Mouse (Mus musculus): ENCODE measurements around the gene Dtx2. TPM values are rescaled to one million over a fixed set of nuclear protein-coding genes. Genes with fewer than 3 reads are reported as not detected.

Dtx2 gene
- total RNA-seq, 2 experiments from 2014 or later: 7.7 to 8.4 TPM

DNA sequence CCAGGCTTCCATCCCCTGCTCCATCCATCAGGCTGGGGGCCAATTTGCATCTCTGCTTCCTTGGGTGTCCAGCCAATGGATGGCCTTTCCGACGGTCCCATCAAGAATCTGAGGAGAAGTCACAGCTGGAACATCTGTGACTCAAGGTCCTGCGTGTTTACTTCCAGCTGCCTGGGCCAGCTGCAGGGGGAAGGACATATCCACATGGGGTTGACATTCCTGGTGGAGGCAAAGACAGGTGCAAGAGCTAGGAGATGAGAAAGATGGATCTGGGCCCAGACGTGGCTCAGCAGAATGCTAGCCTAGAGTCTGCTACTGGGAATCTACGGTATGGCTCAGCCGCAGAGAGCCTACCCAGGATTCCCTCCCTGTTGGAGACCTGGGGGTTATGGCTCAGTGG, 24.4 kb upstream of the Dtx2 start:
- intact Hi-C loops (cut with DNase I): no loop called here
- no peak for DNase-seq (ENCODE audit: low spot score in 2 of 2)

DNA sequence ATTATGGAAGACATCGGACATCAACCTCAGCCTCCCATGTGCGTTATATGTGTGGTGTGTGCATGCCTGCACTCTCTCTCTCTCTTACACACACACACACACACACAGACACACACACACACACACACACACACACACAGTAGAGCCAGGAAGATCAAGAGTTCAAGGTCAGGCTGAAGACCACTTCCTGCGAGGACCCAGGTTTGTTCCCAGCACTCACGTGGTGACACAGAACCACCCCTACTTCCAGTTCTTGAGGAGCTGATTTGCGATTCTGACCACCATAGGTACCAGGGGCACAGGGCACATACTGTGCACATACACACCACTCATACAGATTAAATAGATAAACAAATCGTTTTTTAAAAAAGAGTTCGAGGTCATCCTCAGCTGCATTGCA, 22.7 kb upstream of the Dtx2 start:
- no peak for DNase-seq (ENCODE audit: low spot score in 2 of 2)
- intact Hi-C loops (cut with DNase I): no loop called here

DNA sequence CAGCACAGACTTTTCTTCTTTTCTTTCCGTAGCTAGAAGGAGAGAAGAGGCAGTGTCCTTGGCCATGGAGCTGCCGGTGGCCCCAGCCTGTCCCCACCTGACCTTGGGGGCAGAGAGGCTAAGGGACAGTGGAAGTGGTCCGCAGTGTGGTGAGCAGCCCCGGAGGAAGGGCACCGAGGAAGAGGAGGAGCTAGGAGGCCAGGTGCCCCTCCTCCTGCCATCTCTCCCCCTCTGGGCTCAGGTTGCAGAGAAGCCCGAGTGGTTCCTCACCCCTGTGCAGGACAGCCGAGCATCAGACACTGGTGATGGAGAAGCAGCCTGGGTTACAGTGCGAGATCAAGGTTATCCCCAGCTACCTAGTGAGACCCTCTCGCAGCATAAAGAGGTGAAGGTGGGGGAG, 20.2 kb upstream of the Dtx2 start, which contains the start of gene Ssc4d:
TSS of gene Ssc4d (minus strand) at position 167 of the 400 bp plus-strand sequence.
- intact Hi-C loops (cut with DNase I): no loop called here

DNA sequence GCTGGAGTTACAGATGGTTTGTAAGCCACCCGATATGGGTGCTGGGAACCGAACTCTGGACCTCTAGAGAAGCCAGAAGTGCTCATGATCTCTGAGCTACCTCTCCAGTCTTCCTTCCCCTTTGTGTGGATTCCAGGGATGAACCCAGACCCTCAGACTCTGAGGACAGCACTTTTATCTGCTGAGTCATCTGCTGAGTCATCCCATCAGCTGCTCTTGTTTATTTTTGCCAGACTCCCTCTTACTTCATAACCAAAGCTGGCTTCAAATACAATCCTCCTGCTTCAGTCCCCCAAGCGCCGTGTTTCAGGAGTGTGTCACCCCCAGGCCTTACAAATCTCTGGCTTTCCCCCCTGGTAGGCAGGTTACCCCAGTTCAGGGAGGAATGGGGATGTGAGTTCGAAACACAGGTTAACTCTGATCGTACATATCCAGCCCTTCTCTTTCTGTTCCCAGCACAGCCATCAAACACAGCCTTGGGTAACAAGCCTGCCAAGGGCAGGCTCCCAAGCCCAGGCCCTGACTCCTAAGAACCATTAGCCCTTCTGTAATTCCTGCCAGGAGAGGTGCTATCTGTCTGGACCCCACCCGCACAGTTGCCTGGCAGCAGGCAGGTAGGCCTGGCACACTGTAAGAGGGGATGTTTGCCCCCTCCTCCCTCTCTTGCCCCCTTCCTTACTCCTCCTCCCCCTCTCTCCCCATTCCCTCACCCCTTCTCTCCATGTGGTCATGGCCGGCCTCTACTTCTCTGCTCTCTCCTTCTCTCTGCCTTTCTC, 18.5 kb upstream of the Dtx2 start:
- no peak for DNase-seq (ENCODE audit: low spot score in 2 of 2)
- intact Hi-C loops (cut with DNase I): no loop called here

More for the DNA sequence above, 20.2 kb upstream of the Dtx2 start, which contains the start of gene Ssc4d:
- no peak for DNase-seq (ENCODE audit: low spot score in 2 of 2)

DNA sequence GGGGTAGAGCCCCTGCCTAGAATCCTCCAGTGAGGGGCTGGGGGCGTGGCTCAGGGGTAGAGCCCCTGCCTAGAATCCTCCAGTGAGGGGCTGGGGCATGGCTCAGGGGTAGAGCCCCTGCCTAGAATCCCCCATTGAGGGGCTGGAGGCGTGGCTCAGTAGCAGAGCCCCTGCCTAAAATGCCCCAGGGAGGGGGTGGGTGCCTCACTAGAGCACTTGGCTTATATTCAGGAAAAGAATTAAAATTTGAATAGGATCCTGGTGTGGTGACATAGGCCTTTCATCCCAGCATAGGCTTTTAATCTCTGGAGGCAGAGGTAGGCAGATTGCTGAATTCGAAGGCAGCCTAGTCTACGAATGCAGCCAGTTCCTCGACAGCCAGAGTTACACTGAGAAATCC, 15.2 kb upstream of the Dtx2 start:
- intact Hi-C loops (cut with DNase I): no loop called here

DNA sequence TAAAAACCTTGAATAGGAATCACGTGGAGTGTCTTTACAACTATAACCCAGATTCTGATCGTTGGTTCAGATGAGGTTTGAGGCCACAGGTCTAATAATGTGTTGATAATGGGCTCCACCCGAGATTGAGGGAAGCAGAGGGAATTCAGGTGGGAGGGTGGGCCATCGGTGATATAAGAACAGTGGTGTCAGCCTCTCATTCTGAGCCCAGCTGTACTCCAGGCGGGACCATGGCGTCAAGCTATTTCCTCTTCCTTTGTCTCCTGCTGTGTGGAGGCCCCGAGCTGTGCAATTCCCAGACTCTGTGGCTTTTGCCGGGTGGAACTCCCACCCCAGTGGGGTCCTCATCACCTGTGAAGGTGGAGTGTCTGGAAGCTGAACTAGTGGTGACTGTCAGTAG, 14.7 kb upstream of the Dtx2 start, which contains the start of gene Zp3:
TSS of gene Zp3 (plus strand) at position 196 of the 400 bp plus-strand sequence.
- DNase-seq (ENCODE audit: low spot score in 2 of 2): no peak
- intact Hi-C loops (cut with DNase I): loop anchor here (5.0 kb wide), 1 partner anchor 82 kb away; no protein-coding TSS in a partner anchor

More for the DNA sequence above, 15.2 kb upstream of the Dtx2 start:
- DNase-seq (ENCODE audit: low spot score in 2 of 2): no peak

DNA sequence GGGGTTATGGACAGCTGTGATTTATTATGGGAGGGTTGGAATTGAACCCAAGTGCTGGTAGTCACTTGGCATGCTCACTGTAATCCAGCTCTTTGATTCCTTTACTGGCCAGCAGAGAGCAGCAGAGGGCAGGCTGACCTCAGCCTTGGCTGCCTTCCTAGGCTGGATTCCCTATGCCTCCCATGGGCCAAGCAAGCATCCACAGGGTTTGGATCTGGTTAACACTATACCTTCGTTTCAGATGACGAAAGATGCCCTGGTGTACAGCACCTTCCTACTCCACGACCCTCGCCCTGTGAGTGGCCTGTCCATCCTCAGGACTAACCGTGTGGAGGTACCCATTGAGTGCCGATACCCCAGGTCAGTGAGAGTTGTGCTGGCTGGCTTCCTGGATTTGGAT, 12.2 kb upstream of the Dtx2 start:
- intact Hi-C loops (cut with DNase I): loop anchor here (5.0 kb wide), 1 partner anchor 80 kb away; no protein-coding TSS in a partner anchor
- no peak for DNase-seq (ENCODE audit: low spot score in 2 of 2)

DNA sequence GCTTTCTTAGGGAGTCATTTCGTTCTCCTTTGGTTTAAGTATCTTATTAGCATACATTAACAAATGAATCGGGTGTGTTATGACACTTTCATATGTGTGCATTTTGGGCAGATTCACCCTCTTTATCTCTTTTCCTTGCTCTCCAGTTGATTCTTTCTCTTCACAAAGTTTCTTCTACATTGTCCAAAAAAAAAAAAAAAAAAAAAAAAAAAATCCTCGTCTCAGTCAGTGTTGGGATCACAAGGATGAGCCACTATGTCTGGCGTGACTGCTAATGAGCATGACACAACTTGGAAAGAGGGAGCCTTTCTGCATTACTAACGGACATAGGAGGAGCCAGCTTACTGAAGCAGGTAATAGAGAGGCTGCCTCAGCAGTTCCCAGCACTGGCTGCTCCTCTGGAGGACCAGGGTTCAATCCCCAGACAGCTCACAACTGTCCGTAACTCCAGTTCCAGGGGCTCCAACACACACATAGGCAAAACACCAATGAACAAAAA, 10.0 kb upstream of the Dtx2 start:
- intact Hi-C loops (cut with DNase I): loop anchor here (5.0 kb wide), 1 partner anchor 78 kb away; no protein-coding TSS in a partner anchor
- no peak for DNase-seq (ENCODE audit: low spot score in 2 of 2)

DNA sequence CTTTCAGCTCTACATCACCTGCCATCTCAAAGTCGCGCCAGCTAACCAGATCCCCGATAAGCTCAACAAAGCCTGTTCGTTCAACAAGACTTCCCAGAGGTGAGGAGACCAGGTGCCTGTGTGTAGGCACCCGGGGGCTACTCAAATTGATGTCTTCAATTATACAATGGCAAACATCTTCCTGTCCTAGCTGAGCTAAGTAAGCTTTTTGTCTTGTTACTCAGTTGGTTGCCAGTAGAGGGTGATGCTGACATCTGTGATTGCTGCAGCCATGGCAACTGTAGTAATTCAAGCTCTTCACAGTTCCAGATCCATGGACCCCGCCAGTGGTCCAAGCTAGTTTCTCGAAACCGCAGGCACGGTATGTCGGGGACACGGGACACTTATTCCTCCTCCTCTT, 7.4 kb upstream of the Dtx2 start:
- no peak for DNase-seq (ENCODE audit: low spot score in 2 of 2)
- intact Hi-C loops (cut with DNase I): no loop called here

DNA sequence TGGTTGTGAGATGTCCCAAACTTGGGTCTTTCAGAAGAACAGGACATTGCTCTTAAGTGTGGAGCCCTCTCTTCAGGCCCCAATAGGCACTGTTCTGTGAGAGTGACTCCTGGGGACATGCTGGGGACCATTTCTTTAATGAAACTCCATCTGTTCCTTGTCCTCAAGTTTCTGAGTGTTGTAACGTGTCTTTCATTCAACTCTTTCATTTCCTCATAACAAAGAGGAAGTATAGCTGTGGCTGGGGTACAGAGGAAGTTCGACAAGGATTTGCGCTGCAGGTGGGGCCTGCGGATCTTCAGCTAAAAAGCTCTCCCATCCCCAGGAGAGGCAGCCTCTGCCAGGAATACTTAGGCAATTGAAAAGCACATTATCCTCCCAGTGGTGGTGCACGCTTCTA, 4.0 kb upstream of the Dtx2 start:
- intact Hi-C loops (cut with DNase I): no loop called here

DNA sequence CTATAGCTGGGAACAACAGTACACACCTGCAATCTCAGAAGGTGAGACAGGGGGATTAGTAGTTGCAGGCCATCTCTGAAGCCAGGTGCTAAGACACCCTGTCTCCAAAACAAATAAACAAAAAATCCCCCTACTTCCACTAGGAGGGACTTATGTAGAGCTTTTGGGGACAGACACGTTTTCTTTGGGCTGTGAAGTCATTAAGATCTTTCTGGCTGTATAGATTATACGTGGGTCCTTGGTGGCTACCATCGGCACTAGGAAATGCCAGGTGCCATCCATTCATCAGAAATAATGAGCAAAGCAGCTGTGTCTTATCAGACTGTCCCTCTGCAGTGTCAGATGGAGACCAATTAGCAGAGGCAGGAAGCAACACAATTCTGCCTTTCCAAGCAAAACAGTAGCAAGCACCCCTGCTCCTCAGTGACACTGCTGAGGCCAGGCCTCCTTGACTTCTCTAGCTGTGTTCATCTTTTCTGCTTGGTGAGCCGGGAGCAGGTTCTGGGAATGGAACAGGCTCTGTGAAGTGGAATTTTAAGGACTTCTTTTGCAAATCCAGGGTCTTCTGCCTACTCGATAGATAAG, 1.1 kb upstream of the Dtx2 start:
- no peak for DNase-seq (ENCODE audit: low spot score in 2 of 2)
- intact Hi-C loops (cut with DNase I): no loop called here

More for the DNA sequence above, 4.0 kb upstream of the Dtx2 start:
- no peak for DNase-seq (ENCODE audit: low spot score in 2 of 2)

DNA sequence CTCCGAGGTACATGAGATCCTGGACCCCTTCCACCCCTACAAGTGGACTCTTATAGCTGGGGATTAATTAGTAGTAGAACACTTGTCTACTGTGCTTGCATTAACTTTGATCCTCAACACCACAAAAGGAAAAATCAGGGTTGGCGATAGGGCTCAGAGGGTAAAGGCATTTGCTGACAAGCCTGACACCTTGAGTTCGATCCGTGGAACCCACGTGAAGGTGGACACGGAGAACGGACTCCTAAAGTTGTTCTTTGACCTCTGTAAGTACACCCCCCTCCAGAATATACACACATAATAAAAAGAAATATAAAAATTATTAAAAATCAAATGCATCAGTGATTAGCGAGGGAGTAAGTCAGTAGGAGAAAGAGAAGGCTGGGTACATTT, 270 bp upstream of the Dtx2 start:
- intact Hi-C loops (cut with DNase I): no loop called here
- no peak for DNase-seq (ENCODE audit: low spot score in 2 of 2)

DNA sequence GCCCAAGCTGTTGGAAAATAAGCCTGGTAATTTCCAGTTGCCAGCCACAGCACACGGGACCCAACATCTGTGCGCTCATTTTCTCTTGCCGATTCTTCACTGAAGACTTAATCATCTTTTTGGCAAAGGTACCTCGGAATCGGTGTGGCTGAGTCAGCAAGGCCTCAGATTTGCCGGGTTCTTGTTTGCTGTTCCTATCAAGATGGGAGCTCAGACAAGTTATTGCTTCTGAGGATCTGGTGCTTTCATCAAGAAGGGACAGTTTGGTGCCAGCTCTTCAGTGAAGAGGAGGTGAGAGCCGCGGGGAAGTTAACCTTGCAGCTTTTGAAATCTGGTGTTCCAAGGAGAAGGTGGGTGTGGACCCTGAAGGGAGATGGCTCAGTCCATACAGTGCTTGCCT, 1.6 kb downstream of the Dtx2 start:
- DNase-seq (ENCODE audit: low spot score in 2 of 2): no peak
- intact Hi-C loops (cut with DNase I): no loop called here

DNA sequence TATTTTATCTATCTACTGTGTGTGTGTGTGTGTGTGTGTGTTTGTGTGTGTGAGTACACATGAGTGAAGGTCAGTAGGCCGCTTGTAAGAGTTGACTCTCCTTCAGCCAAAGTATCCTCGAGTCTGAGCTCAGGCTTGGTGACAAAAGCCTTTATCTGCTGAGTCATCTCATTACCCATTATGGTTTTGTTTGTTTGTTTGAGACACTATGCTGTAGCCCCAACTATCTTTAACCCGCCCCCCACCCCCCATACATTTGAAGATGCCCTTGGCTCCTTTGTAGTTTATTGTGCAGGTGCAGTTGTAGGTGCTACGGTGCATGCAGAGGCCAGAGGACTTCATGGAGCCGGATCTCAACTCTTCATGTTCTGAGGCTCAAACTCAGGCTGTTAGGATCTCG, 6.6 kb downstream of the Dtx2 start:
- DNase-seq (ENCODE audit: low spot score in 2 of 2): no peak
- intact Hi-C loops (cut with DNase I): no loop called here

DNA sequence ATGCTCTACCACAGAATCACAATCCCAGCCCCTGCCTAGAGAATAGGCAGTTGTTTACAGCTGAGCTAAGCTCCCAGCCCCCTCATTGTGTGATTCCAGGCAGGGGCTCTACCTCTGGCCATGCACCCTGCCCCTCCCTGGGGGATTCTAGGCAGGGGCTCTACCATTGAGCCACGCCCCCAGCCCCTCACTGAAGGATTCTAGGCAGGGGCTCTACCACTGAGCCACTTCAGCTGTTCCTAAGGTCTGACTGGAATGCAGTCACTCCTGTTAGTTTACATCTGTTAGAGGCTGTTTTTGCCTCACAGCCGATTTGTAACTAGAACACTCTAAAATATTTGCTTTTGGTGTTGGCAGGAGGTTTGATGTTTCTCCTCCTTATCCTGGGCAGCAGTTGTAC, 7.7 kb downstream of the Dtx2 start:
- intact Hi-C loops (cut with DNase I): no loop called here
- no peak for DNase-seq (ENCODE audit: low spot score in 2 of 2)

DNA sequence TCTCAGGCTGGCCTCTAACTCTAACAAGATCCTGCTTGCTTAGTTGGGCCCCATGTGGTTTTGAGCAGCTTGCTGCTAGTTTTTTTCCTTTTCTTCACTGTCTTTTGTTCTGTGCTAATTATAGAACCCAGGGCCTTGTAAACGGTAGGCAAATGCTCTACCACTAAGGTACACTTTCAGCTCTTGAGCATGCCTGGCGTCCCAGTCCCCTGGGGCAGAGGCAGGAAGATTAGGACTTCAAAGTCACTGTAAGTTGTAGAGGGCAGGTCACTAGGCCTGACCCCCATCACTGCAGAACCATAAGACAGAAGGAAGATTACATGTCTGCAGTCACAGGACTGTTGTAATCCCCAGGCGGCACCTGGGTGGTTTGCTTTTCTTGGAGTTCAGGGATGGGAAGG, 8.2 kb downstream of the Dtx2 start:
- intact Hi-C loops (cut with DNase I): no loop called here

DNA sequence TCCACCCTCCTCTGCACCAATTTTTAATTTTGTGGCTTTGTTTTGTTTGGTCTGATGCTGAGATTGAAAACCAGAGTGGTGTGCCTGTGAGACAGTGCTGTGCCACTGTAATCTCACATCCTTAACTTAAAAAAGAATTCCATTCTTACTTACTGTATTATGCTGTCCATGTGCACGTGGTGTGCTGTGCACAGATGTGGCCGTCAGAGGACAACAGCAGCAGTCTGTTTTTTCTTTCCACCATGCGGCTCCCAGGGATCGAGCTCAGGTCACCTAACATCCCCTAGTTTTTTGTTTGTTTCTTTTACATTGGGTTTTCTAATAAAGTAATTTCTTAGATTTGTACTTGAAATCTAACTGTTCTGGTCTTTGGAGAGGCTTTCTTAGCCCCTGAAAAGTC, 9.9 kb downstream of the Dtx2 start:
- DNase-seq (ENCODE audit: low spot score in 2 of 2): no peak
- intact Hi-C loops (cut with DNase I): no loop called here

More for the DNA sequence above, 8.2 kb downstream of the Dtx2 start:
- no peak for DNase-seq (ENCODE audit: low spot score in 2 of 2)

DNA sequence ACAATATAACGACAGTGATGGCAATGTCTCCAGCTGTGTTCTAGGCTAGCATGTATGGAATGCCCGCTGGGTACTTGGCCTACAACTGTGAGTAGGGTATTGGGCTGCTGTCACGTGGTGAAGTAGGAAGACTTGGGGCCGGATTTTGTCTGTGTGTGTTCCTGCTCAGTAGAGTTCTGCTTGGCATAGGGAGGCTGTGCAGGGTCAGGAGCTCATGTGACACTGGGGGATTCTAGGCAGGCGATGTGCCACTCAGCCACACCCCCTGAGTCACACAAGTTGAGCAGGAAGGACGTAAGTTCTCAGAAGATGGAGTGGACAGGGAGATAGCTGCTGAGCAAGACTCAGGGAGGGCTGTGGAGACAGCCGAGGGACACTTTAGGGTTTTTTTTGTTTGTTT, 13.1 kb downstream of the Dtx2 start:
- no peak for DNase-seq (ENCODE audit: low spot score in 2 of 2)
- intact Hi-C loops (cut with DNase I): no loop called here

DNA sequence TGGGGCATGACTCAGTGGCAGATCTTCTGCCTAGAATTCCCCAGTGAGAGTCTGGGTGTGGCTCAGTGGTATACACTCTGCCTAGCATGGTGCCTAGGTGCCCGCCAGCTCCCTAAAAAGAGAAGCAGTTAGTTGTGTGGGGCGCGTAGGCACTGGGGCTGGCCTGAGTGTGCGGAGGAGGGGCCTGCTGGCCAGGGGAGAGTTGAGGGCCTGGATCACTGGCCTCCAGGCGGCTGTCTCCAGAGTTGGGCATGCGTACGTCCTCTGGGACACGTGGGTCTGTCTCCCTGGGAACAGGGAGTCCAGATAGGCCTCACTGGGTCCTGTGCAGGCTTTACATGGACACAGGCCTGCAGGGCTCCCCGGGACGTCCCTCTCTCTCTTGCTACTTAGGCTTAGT, 20.3 kb downstream of the Dtx2 start:
- intact Hi-C loops (cut with DNase I): no loop called here
- no peak for DNase-seq (ENCODE audit: low spot score in 2 of 2)

DNA sequence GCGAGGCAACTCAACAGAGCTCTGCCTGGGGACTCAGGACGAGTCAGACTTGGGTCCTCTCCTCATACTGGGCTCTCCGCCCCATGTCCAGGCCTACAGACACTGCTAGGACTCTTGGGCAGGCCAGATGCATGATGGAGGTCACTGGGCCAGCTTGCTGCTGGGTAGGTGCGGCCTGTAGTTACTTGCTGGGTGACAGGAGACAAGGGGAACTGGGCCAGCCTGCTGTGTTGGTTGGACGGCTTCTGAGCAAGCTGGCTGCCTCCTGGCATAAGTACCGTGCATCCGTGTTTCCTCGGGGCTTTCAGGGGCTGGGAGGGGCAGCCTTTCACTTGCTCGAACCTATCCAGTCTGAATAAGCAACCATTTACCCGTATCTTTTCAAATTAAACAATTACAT, 21.0 kb downstream of the Dtx2 start:
- DNase-seq (ENCODE audit: low spot score in 2 of 2): no peak
- intact Hi-C loops (cut with DNase I): no loop called here

All from left cerebral cortex, postnatal 36 days (tissue).